Mouse (Mus musculus) embryonic fibroblast, embryonic 13.5 days (primary cell): Measurements from ENCODE around the gene Lrch1. TPM values are rescaled to one million over a fixed set of nuclear protein-coding genes. Genes with fewer than 3 reads are reported as not detected.
A peak's percentile ranks its signal among the peaks of the same experiment; 100 is the strongest.

Experiments used
- H3K27ac ChIP-seq: 2 replicates; pipeline ENCODE4 v1.5.1; 2012; ENCODE audit warnings: low read length, control low read depth, inconsistent platforms; ENCODE audit not compliant: insufficient read depth
- H3K4me1 ChIP-seq: 2 replicates; pipeline ENCODE4 v1.6.1; 2011; ENCODE audit warnings: low read length; ENCODE audit not compliant: control insufficient read depth, insufficient read depth
- H3K4me3 ChIP-seq: 2 replicates; pipeline ENCODE4 v1.5.1; 2011; ENCODE audit warnings: mild to moderate bottlenecking, control low read depth, low read length; ENCODE audit not compliant: insufficient read depth
- CTCF ChIP-seq: IDR thresholded peaks from 2 replicates; pipeline ENCODE4 v1.5.1; 2011; ENCODE audit warnings: mild to moderate bottlenecking, control low read depth, low read length, moderate library complexity, borderline replicate concordance; ENCODE audit not compliant: insufficient read depth
- POLR2A ChIP-seq: IDR thresholded peaks from 2 replicates; pipeline ENCODE4 v1.6.1; 2011; ENCODE audit warnings: low read depth, mild to moderate bottlenecking, control low read depth, low read length, moderate library complexity
- polyA plus RNA-seq: library from polyadenylated mRNA; stranded (reverse); fragments of >200 nt; gene quantifications from 2 replicates; pipeline ENCODE4 v1.2.4, GENCODE M21; 2011; ENCODE audit warnings: low read depth; ENCODE audit not compliant: missing spikeins, insufficient read length

Lrch1 gene
- polyA plus RNA-seq, 1 experiment = 13.3 TPM

- Histone ChIP-seq H3K27ac (no peak overlapping the region), H3K4me3 (no peak overlapping the region), H3K4me1 (no peaks in the 10 kb centered on the region; the same call in 1 of the 2 replicates)
- TF ChIP-seq POLR2A = no peak
- TF ChIP-seq CTCF = peak; percentile 50
Measured at GRCm38 (mm10) chr14:74948426-74949240, 957 bp upstream of the Lrch1 start.

GRCm38 (mm10) chr14:74948014-74948396 lies 329 bp upstream of the Lrch1 start:
- TF ChIP-seq POLR2A (no peak), CTCF (no peak)
- Histone ChIP-seq H3K27ac (peak overlapping the region; percentile 38), H3K4me1 (no peaks in the 10 kb centered on the region; the same call in 1 of the 2 replicates), H3K4me3 (peak overlapping the region; percentile 82)

GRCm38 (mm10) chr14:74946751-74947375 lies 813 bp downstream of the Lrch1 start:
- Histone ChIP-seq H3K4me1 (no peaks in the 10 kb centered on the region), H3K27ac (peak overlapping the region; percentile 53), H3K4me3 (peak overlapping the region; percentile 82)
- TF ChIP-seq CTCF = no peak
- TF ChIP-seq POLR2A = peak; percentile 68

- Histone ChIP-seq H3K27ac (peak overlapping the region; percentile 2), H3K4me1 (no peaks in the 10 kb centered on the region), H3K4me3 (peak overlapping the region; percentile 82)
- TF ChIP-seq POLR2A (no peak), CTCF (no peak)
Measured at GRCm38 (mm10) chr14:74946321-74946750, 1.3 kb downstream of the Lrch1 start.

GRCm38 (mm10) chr14:74945266-74946215 lies 2.1 kb downstream of the Lrch1 start:
- H3K27ac ChIP-seq = peak overlapping the region; percentile 23; the same call in 1 of the 2 replicates
- H3K4me3 ChIP-seq = peak overlapping the region; percentile 82
- H3K4me1 ChIP-seq = no peaks in the 10 kb centered on the region
- TF ChIP-seq POLR2A = no peak
- TF ChIP-seq CTCF = no peak

- TF ChIP-seq CTCF = no peak
- TF ChIP-seq POLR2A = no peak
- no peak overlapping the region for H3K27ac ChIP-seq
- H3K4me3 ChIP-seq = no peak overlapping the region
- H3K4me1 ChIP-seq = no peaks in the 10 kb centered on the region
Measured at GRCm38 (mm10) chr14:74944128-74944755, 3.4 kb downstream of the Lrch1 start.

- H3K4me3 ChIP-seq = no peak overlapping the region
- no peaks in the 10 kb centered on the region for H3K4me1 ChIP-seq
- TF ChIP-seq CTCF (no peak), POLR2A (no peak)
- no peak overlapping the region for H3K27ac ChIP-seq
Measured at GRCm38 (mm10) chr14:74943581-74944117, 4.0 kb downstream of the Lrch1 start.

- no peak overlapping the region for H3K27ac ChIP-seq
- H3K4me1 ChIP-seq = no peaks in the 10 kb centered on the region
- no peak overlapping the region for H3K4me3 ChIP-seq
- no peak for TF ChIP-seq POLR2A
- no peak for TF ChIP-seq CTCF
Measured at GRCm38 (mm10) chr14:74943024-74943423, 4.7 kb downstream of the Lrch1 start.

GRCm38 (mm10) chr14:74941591-74941990 lies 6.1 kb downstream of the Lrch1 start:
- Histone ChIP-seq H3K27ac (no peak overlapping the region), H3K4me1 (no peaks in the 10 kb centered on the region), H3K4me3 (no peak overlapping the region)
- TF ChIP-seq POLR2A = no peak
- no peak for TF ChIP-seq CTCF
